Mouse (Mus musculus): ENCODE results near the gene Rbmxl1.

The Rbmxl1 gene

DNA sequence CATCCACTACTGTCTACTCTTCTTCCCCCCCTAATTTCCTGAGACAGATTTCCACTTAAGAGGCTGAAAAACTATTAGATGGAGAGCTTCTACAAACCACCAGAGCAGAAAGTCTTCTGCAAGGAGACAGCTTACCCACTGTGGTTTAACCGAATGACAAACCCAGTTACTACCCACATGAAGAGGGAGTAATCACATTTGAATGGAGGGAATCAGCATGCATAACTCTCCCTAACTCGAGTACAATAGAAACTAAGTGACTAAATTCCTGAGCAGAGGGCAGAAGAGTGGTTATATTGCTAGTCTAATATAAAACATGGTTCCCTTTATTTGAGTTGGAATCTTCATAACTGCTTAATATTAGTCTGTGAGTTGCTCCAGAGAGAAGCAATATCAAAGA lies 15.7 kb downstream of the Rbmxl1 start:
- no peak for DNase-seq (ENCODE audit: low spot score in 2 of 2)

DNA sequence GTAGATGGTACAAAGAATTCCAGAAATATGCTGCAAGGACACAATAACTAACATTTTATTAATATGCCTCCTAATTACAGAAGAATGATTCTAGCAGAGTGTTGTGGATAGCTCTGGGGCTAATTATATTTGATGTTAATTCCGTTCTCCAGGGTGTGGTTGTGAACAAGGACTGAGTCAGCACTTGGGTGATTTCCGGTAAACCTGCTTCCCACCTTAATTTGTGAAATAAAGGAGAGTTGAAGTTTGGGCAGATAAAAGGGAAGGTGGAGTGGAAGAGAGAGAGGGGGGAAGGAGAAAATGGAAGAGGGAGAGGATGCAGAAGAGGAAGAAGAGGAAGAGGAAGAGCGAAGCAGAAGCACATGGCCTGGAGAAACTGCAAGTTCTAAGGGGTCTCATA lies 19.0 kb downstream of the Rbmxl1 start:
- DNase-seq (ENCODE audit: low spot score in 2 of 2): no peak

DNA sequence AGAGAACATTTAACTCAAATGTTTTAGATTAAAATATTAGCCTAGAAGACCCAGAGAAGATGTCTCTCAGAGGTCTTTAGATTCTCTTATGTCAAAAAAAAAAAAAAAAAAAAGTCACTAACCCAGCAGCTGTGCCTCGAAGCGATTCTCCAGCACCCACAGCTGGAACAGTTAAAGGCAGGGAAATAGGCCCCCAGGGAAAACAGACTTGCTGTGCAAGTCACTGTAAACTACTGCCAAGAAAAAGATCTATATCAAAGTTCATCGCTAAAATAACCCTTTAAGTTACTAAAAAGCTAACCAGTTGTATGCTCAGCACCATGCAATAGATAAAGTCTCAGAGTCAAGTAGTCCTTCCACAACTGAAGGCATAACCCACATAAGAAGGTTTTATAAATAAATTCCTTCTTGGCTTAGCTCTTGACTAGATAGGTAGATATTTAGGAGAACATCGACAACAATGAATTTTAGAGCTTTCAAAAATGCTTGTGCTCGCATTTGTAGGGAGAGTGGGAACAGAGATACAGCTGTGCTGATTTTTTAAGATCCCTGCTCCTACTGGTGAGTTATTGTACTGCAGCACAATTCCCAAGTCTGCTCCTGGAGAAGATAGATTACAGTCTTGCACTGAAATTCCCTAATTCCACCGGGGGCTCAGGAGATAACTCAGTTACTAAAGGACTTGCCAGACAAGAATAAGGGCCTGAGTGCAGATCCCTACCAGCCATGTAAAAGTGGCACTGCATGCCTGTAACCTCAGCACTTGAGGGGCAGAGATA lies 31.5 kb downstream of the Rbmxl1 start:
- no peak for DNase-seq (ENCODE audit: low spot score in 2 of 2)

- no peak for DNase-seq (ENCODE audit: low spot score in 2 of 2)
Observed at GRCm38 (mm10) chr8:78467889-78468288, 40.8 kb downstream of the Rbmxl1 start.

DNA sequence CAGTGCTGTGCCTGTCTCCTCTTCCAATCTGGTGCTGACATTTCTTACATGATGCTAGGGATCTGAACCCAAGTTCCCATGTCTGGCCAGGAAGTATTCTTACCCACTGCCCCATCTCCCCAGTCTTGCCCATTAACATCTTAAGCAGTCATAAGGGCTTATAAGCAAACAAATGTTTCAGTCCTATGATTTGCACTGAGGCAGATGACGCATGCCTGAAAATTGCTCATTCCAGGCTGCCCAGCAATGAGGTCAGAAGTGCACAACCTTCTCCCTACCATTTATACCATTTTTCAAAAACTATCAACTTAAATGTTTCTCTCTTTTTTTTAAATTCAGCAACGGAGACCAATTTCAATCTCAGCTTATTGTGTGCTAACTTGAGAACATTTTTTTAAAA lies 44.8 kb downstream of the Rbmxl1 start:
- DNase-seq (ENCODE audit: low spot score in 2 of 2): no peak

- no peak for DNase-seq (ENCODE audit: low spot score in 2 of 2)
Observed at GRCm38 (mm10) chr8:78456441-78456840, 52.3 kb downstream of the Rbmxl1 start.

Data from urinary bladder, postnatal 36 days (tissue).